Mouse (Mus musculus): ENCODE measurements around the gene Gper1. TPM values are rescaled to one million over a fixed set of nuclear protein-coding genes. Genes with fewer than 3 reads are reported as not detected.

Gper1 gene
- polyA plus RNA-seq, 1 experiment from 2014 or later: 4.0 TPM

DNA sequence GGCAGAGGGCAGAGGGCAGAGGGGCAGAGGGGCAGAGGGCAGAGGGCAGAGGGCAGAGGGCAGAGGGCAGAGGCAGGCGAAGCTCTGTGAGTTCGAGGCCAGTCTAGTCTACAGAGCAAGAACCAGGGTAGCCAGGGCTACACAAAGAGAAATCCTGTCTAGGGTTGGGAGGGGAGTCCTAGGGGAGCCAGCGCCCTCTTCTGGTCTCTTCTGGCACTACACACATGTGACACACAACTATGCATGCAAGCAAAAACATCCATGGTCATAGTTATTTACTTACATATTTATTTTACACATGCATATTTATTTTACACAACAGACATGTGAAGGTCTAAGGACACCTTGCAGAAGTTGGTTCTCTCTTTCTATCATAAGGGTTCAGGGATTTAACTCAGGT, 5.5 kb upstream of the Gper1 start:
- H3K4me1 ChIP-seq (ENCODE audit: control insufficient read depth, insufficient read depth, low read length): peaks cover 19% of the 10 kb centered on the region
- 0 out of 2 replicates have a peak, but pooled peaks cover 2% of the 10 kb centered on the region for H3K27me3 ChIP-seq (ENCODE audit: control insufficient read depth, insufficient read depth, low read length)
- no peak overlapping the region for H3K4me3 ChIP-seq (ENCODE audit: low read length)
- WGBS: 81% methylated on average over 3 of the region's 3 CpGs
- ATAC-seq (replicated peaks; ENCODE audit: extremely low read depth, insufficient read depth, low FRiP score): no peak
- H3K9ac ChIP-seq (ENCODE audit: low read length): no peak overlapping the region
- no peak overlapping the region for H3K27ac ChIP-seq (ENCODE audit: low read length)
- H3K36me3 ChIP-seq (ENCODE audit: control insufficient read depth, insufficient read depth): no peaks in the 10 kb centered on the region
- no peak overlapping the region for H3K4me2 ChIP-seq (ENCODE audit: low read depth, low read length)
- H3K9me3 ChIP-seq (replicated peaks; ENCODE audit: control insufficient read depth, low read length): peaks cover 5% of the 10 kb centered on the region; the same call in 1 of the 2 replicates

DNA sequence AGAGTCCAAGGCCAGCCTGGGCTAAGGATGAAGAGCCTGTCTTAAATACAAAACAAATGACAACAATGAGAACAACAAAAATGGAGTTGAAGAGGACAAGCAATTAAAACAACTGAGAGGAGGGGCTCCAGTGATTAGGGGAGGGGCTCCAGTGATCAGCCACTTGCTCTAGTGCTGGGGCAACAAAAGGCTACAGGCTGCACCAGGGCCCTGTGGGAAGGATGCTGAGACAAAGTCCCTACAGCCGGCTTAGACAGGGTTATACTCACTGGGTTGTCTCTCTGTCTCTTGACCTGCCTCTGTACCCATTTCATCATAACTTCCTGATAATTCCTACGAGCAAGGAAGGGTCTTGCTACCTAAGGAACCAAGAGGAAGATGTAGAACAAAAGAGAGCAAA, 4.8 kb upstream of the Gper1 start:
- ATAC-seq (replicated peaks; ENCODE audit: extremely low read depth, insufficient read depth, low FRiP score): no peak
- 47% methylated on average over 2 of the region's 2 CpGs for WGBS
- H3K4me2 ChIP-seq (ENCODE audit: low read depth, low read length): peak overlapping the region; percentile 33; the same call in 1 of the 2 replicates
- no peak overlapping the region for H3K4me3 ChIP-seq (ENCODE audit: low read length)
- H3K9ac ChIP-seq (ENCODE audit: low read length): no peak overlapping the region; the same call in 1 of the 2 replicates
- H3K27me3 ChIP-seq (ENCODE audit: control insufficient read depth, insufficient read depth, low read length): 0 out of 2 replicates have a peak, but pooled peaks cover 2% of the 10 kb centered on the region
- no peaks in the 10 kb centered on the region for H3K36me3 ChIP-seq (ENCODE audit: control insufficient read depth, insufficient read depth)
- H3K9me3 ChIP-seq (replicated peaks; ENCODE audit: control insufficient read depth, low read length): peaks cover 5% of the 10 kb centered on the region; the same call in 1 of the 2 replicates
- peak overlapping the region; percentile 67 for H3K27ac ChIP-seq (ENCODE audit: low read length)
- H3K4me1 ChIP-seq (ENCODE audit: control insufficient read depth, insufficient read depth, low read length): peaks cover 25% of the 10 kb centered on the region

DNA sequence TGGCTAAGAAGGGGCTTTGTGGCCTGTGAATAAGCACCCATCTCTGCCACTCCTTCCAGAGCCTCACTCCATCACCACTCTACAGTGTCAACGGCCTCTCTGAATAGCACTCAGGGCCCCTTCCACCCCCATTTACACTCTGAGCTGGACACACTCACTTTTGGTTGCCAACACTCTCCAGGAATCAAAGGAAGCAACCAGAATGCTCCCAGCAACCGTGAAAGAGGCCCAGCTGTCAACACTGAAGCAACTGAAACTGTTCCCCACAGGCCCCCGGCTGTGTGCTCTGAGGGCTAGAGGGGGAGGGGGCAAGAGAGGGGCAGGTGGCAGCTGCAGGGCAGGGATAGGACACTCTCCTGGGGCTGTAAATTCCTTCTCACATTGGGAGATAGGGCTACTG, 4.3 kb upstream of the Gper1 start:
- 0 out of 2 replicates have a peak, but pooled peaks cover 2% of the 10 kb centered on the region for H3K27me3 ChIP-seq (ENCODE audit: control insufficient read depth, insufficient read depth, low read length)
- H3K4me3 ChIP-seq (ENCODE audit: low read length): no peak overlapping the region
- 10% methylated on average over 3 of the region's 3 CpGs for WGBS
- peak overlapping the region; percentile 31; the same call in 1 of the 2 replicates for H3K9ac ChIP-seq (ENCODE audit: low read length)
- H3K4me2 ChIP-seq (ENCODE audit: low read depth, low read length): peak overlapping the region; percentile 33
- H3K4me1 ChIP-seq (ENCODE audit: control insufficient read depth, insufficient read depth, low read length): peaks cover 29% of the 10 kb centered on the region
- peak overlapping the region; percentile 67 for H3K27ac ChIP-seq (ENCODE audit: low read length)
- H3K9me3 ChIP-seq (replicated peaks; ENCODE audit: control insufficient read depth, low read length): peaks cover 5% of the 10 kb centered on the region; the same call in 1 of the 2 replicates
- peak; percentile 74 for ATAC-seq (replicated peaks; ENCODE audit: extremely low read depth, insufficient read depth, low FRiP score)
- no peaks in the 10 kb centered on the region for H3K36me3 ChIP-seq (ENCODE audit: control insufficient read depth, insufficient read depth)

DNA sequence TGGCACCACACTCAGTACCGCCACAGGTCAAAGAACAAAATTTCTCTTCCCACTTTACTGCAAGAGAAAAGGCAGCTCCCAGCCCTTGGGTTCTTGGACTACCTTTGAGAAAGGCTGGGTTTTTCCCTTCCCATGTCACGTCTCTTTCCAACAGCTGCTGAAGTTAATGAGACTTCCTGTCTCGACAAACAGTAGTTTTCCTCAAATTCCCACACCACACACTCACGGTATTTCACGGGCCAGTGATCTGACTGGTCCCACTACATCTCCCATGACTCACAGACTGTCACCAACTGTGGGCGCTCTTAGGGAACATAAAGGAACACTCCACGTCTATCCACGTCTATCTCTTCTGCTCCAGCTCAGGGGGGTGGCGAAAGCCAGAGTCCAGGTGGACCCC, 2.2 kb downstream of the Gper1 start:
- no peak overlapping the region for H3K4me2 ChIP-seq (ENCODE audit: low read depth, low read length)
- H3K4me1 ChIP-seq (ENCODE audit: control insufficient read depth, insufficient read depth, low read length): peaks cover 26% of the 10 kb centered on the region
- no peak for ATAC-seq (replicated peaks; ENCODE audit: extremely low read depth, insufficient read depth, low FRiP score)
- H3K4me3 ChIP-seq (ENCODE audit: low read length): no peak overlapping the region
- H3K27me3 ChIP-seq (ENCODE audit: control insufficient read depth, insufficient read depth, low read length): peaks cover 8% of the 10 kb centered on the region; the same call in 1 of the 2 replicates
- no peak overlapping the region for H3K27ac ChIP-seq (ENCODE audit: low read length)
- WGBS: 65% methylated on average over 9 of the region's 9 CpGs
- H3K9me3 ChIP-seq (replicated peaks; ENCODE audit: control insufficient read depth, low read length): no peaks in the 10 kb centered on the region
- H3K9ac ChIP-seq (ENCODE audit: low read length): no peak overlapping the region
- H3K36me3 ChIP-seq (ENCODE audit: control insufficient read depth, insufficient read depth): no peaks in the 10 kb centered on the region

GRCm38 (mm10) chr5:139427001-139427400, 4.0 kb downstream of the Gper1 start:
- Histone ChIP-seq H3K27ac (ENCODE audit: low read length) (no peak overlapping the region), H3K4me3 (ENCODE audit: low read length) (no peak overlapping the region), H3K4me2 (ENCODE audit: low read depth, low read length) (no peak overlapping the region), H3K36me3 (ENCODE audit: control insufficient read depth, insufficient read depth) (no peaks in the 10 kb centered on the region), H3K9ac (ENCODE audit: low read length) (no peak overlapping the region), H3K27me3 (ENCODE audit: control insufficient read depth, insufficient read depth, low read length) (peaks cover 10% of the 10 kb centered on the region; the same call in 1 of the 2 replicates), H3K4me1 (ENCODE audit: control insufficient read depth, insufficient read depth, low read length) (peaks cover 27% of the 10 kb centered on the region), H3K9me3 (replicated peaks; ENCODE audit: control insufficient read depth, low read length) (no peaks in the 10 kb centered on the region)
- ATAC-seq (replicated peaks; ENCODE audit: extremely low read depth, insufficient read depth, low FRiP score): no peak
- 87% methylated on average over 9 of the region's 9 CpGs for WGBS

- no peak overlapping the region for H3K4me2 ChIP-seq (ENCODE audit: low read depth, low read length)
- H3K9me3 ChIP-seq (replicated peaks; ENCODE audit: control insufficient read depth, low read length): no peaks in the 10 kb centered on the region
- peak; percentile 69 for ATAC-seq (replicated peaks; ENCODE audit: extremely low read depth, insufficient read depth, low FRiP score)
- H3K27me3 ChIP-seq (ENCODE audit: control insufficient read depth, insufficient read depth, low read length): peaks cover 10% of the 10 kb centered on the region; the same call in 1 of the 2 replicates
- no peak overlapping the region for H3K4me3 ChIP-seq (ENCODE audit: low read length)
- WGBS: 35% methylated on average over 9 of the region's 9 CpGs
- no peak overlapping the region for H3K27ac ChIP-seq (ENCODE audit: low read length)
- no peaks in the 10 kb centered on the region for H3K36me3 ChIP-seq (ENCODE audit: control insufficient read depth, insufficient read depth)
- H3K4me1 ChIP-seq (ENCODE audit: control insufficient read depth, insufficient read depth, low read length): peaks cover 22% of the 10 kb centered on the region
- peak overlapping the region; percentile 18; the same call in 1 of the 2 replicates for H3K9ac ChIP-seq (ENCODE audit: low read length)
Measured at GRCm38 (mm10) chr5:139427989-139428388, 5.0 kb downstream of the Gper1 start.

- Histone ChIP-seq H3K4me2 (ENCODE audit: low read depth, low read length) (no peak overlapping the region), H3K27me3 (ENCODE audit: control insufficient read depth, insufficient read depth, low read length) (0 out of 2 replicates have a peak, but pooled peaks cover 2% of the 10 kb centered on the region), H3K9ac (ENCODE audit: low read length) (no peak overlapping the region), H3K27ac (ENCODE audit: low read length) (no peak overlapping the region), H3K9me3 (replicated peaks; ENCODE audit: control insufficient read depth, low read length) (no peaks in the 10 kb centered on the region), H3K4me1 (ENCODE audit: control insufficient read depth, insufficient read depth, low read length) (peaks cover 16% of the 10 kb centered on the region), H3K4me3 (ENCODE audit: low read length) (no peak overlapping the region), H3K36me3 (ENCODE audit: control insufficient read depth, insufficient read depth) (no peaks in the 10 kb centered on the region)
- 23% methylated on average over 10 of the region's 12 CpGs for WGBS
- peak; percentile 37; the same call in 1 of the 2 replicates for ATAC-seq (replicated peaks; ENCODE audit: extremely low read depth, insufficient read depth, low FRiP score)
Measured at GRCm38 (mm10) chr5:139429818-139430341, 6.9 kb downstream of the Gper1 start.

DNA sequence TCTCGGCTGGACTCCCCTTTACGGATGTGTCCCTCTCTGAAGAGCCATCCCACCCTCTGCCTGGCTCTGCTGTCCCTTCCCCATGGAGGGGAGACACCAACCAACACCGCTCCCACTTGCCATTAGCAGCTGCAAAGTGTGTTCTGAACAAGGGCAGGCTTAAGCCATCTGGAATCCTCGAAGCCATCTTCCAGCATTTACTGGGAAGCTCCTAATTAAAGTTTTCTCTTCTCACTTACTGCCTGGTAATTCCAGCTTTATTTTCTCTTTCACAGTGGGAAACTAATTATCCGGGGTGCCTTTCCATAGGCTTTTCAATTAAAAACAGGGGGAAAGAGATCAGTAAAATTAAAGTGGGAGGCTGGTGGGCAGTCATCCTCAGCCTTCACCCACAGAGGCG, 9.4 kb downstream of the Gper1 start:
- no peak overlapping the region for H3K4me2 ChIP-seq (ENCODE audit: low read depth, low read length)
- H3K27ac ChIP-seq (ENCODE audit: low read length): no peak overlapping the region
- no peak for ATAC-seq (replicated peaks; ENCODE audit: extremely low read depth, insufficient read depth, low FRiP score)
- H3K9me3 ChIP-seq (replicated peaks; ENCODE audit: control insufficient read depth, low read length): no peaks in the 10 kb centered on the region
- peaks cover 16% of the 10 kb centered on the region for H3K4me1 ChIP-seq (ENCODE audit: control insufficient read depth, insufficient read depth, low read length)
- H3K9ac ChIP-seq (ENCODE audit: low read length): no peak overlapping the region
- WGBS: 83% methylated on average over 6 of the region's 6 CpGs
- no peaks in the 10 kb centered on the region for H3K36me3 ChIP-seq (ENCODE audit: control insufficient read depth, insufficient read depth)
- 0 out of 2 replicates have a peak, but pooled peaks cover 2% of the 10 kb centered on the region for H3K27me3 ChIP-seq (ENCODE audit: control insufficient read depth, insufficient read depth, low read length)
- H3K4me3 ChIP-seq (ENCODE audit: low read length): no peak overlapping the region

DNA sequence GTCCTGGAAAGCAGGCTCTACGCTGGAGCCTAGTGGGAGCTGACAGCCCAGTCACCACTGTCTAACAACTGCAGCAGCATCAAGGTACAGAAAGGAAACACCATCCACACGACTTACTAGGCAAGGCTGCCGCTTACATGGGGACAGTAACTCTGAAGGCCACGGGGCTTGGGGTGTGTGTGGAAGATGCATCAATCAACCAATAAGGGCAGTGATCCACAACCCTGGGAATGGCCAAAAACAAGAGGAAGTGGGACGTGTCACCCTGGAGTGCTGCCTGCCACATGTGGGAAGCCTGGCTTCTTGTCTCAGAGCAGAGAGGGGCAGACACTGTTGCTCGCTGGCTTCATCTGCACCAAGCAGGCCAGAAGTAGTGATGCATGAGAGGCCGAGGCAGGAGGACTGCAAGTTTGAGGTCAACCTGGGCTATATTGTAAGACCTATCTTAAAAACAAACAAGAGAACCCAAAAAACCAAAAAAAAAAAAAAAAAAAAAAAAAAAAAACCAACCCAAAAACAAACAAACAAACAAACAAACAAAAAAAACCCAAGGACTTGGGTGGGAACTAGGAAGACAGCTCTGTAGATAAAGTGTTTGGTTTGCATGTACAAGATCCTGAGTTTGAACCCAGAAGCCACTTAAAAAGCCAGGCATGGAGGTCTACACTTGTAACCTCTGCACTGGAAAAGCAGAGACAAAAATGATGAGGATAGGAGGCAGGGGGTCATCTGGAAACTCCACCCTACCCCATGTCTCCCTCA, 10.0 kb downstream of the Gper1 start:
- no peak for ATAC-seq (replicated peaks; ENCODE audit: extremely low read depth, insufficient read depth, low FRiP score)
- WGBS: 73% methylated on average over 7 of the region's 7 CpGs
- no peaks in the 10 kb centered on the region for H3K9me3 ChIP-seq (replicated peaks; ENCODE audit: control insufficient read depth, low read length)

More for the DNA sequence above, 10.0 kb downstream of the Gper1 start:
- Histone ChIP-seq H3K4me1 (ENCODE audit: control insufficient read depth, insufficient read depth, low read length) (peaks cover 14% of the 10 kb centered on the region), H3K27me3 (ENCODE audit: control insufficient read depth, insufficient read depth, low read length) (0 out of 2 replicates have a peak, but pooled peaks cover 2% of the 10 kb centered on the region), H3K9ac (ENCODE audit: low read length) (no peak overlapping the region), H3K4me2 (ENCODE audit: low read depth, low read length) (no peak overlapping the region), H3K4me3 (ENCODE audit: low read length) (no peak overlapping the region), H3K36me3 (ENCODE audit: control insufficient read depth, insufficient read depth) (no peaks in the 10 kb centered on the region), H3K27ac (ENCODE audit: low read length) (no peak overlapping the region)

Data from heart, embryonic 16.5 days (tissue).